Mouse (Mus musculus): ENCODE data around the gene Gpc1. TPM values are rescaled to one million over a fixed set of nuclear protein-coding genes. Genes with fewer than 3 reads are reported as not detected.

Gene Gpc1
- total RNA-seq, 2 experiments from 2014 or later: 78.7 to 81.8 TPM

DNA sequence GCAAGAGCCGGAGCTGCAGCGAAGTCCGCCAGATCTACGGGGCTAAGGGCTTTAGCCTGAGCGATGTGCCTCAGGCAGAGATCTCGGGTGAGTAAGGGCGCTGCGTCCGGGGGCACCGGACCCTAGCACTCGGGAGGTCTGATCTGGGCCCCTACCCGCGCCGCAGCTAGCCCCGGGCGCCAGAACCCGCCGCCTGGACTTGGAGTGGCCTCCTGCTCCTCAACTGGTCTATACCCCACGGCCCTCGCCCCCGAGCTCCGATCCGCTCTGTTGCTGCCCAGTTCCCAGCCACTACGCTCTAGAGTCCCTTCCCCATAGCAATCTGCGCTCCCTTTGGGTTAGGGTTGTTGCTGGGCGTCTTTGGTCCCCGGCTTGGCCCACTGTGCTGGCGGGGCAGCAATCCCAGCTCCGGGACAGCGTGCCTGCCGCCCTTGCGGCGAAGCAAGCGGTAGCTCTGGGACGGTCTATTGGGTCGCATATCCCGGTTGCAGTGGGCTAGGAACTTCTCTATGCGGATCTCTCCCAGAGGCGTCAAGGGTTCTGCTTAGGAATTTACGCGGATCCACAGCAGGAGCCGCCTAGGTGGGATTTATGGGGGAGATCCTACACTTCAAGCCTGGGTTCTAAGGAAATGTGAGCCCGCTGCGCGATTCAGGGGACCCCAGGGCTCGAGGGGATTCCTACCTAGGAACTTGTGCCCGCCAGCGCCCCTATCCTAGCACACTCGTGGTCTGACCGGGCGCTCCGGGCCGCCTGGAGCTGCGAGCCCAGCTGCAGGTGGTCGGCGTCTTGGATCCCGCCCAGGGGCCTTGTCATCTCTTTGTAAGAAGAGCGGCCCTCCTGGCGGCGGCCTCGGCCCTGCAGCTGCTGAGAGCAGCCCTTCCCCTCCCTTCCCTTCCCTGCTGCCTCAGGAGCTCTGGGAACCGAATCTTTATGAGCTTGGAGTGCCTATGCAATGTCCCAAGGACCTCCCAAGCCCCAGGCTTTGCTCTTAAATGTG lies 866 bp downstream of the Gpc1 start:
- peak in 1 of 2 experiments; percentile 52 for DNase-seq (ENCODE audit: low spot score in 2 of 2)

GRCm38 (mm10) chr1:92833987-92834706 lies 2.7 kb downstream of the Gpc1 start:
- intact Hi-C loops (cut with DNase I): loop anchor here (1.0 to 5.0 kb wide), 3 partner anchors 137 to 312 kb away; partner anchors contain the start of gene Otos
- peak; percentile 82 to 83 for DNase-seq (ENCODE audit: low spot score in 2 of 2)

More for the DNA sequence above, 866 bp downstream of the Gpc1 start:
- intact Hi-C loops (cut with DNase I): loop anchor here (5.0 kb wide), 1 partner anchor 310 kb away; no protein-coding TSS in a partner anchor

GRCm38 (mm10) chr1:92837931-92838833 lies 6.7 kb downstream of the Gpc1 start:
- DNase-seq (ENCODE audit: low spot score in 2 of 2): no peak

DNA sequence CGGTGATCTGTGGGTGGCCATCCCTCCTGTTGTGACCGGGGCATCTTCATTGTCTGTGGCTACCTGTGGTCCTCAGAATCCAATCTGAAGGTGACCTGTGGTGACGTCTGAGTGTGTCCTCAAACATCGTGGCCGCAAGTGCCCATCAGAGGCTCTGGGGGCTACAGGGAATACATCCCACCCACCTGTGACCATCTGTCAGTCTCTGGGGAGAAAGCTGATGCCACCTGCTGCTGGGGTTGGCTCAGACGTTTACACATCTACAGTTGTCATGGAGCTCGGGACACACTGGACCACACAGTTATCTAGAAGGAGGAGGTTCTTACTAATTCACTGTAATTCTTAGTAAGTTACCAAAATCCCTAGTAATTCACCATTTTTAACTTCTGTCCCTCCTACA lies 7.8 kb downstream of the Gpc1 start:
- peak in 1 of 2 experiments; percentile 13 for DNase-seq (ENCODE audit: low spot score in 2 of 2)
- intact Hi-C loops (cut with DNase I): no loop called here

More at GRCm38 (mm10) chr1:92837931-92838833, 6.7 kb downstream of the Gpc1 start:
- intact Hi-C loops (cut with DNase I): no loop called here

DNA sequence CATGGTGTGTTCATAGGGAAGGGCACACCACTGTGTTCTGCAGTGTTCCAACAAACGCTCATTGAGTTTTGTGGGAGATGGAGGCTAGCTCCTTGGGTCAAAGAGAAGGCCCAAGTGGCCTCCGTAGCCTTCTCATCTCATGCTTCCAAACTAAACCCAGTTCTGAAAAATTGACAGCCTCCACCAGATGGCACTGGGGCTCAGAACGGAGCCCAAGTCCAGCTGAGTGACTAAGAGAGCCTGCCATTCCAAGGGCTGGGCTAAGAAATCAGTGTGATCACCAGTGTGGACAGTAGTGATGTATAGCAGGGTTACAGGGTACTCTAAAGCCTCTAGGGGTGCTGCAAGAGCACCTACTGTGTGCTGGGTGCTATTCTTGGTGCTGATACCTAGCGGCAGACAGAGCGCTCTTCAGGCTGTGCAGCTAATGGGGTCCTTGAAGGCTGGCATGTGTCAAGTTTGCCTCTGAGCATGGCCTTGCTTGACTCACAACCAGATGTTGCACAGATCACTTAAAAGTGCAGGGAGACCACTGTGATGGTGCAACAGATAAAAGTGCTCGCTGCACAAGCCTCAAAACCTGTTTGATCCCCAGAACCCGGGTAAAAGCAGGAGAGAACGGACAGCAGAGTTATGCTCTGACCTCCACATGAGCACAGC lies 8.9 kb downstream of the Gpc1 start:
- intact Hi-C loops (cut with DNase I): no loop called here
- peak in 1 of 2 experiments; percentile 6 for DNase-seq (ENCODE audit: low spot score in 2 of 2)

- peak in 1 of 2 experiments; percentile 2 for DNase-seq (ENCODE audit: low spot score in 2 of 2)
- intact Hi-C loops (cut with DNase I): no loop called here
Measured at GRCm38 (mm10) chr1:92841427-92841826, 10.0 kb downstream of the Gpc1 start.

- intact Hi-C loops (cut with DNase I): loop anchor here (5.0 kb wide), 1 partner anchor 46 kb away; no protein-coding TSS in a partner anchor
- DNase-seq (ENCODE audit: low spot score in 2 of 2): no peak
Measured at GRCm38 (mm10) chr1:92845889-92846288, 14.4 kb downstream of the Gpc1 start.

GRCm38 (mm10) chr1:92847873-92848839 lies 16.7 kb downstream of the Gpc1 start:
- intact Hi-C loops (cut with DNase I): loop anchor here (5.0 kb wide), 1 partner anchor 44 kb away; no protein-coding TSS in a partner anchor
- DNase-seq (ENCODE audit: low spot score in 2 of 2): peak in 1 of 2 experiments; percentile 46

DNA sequence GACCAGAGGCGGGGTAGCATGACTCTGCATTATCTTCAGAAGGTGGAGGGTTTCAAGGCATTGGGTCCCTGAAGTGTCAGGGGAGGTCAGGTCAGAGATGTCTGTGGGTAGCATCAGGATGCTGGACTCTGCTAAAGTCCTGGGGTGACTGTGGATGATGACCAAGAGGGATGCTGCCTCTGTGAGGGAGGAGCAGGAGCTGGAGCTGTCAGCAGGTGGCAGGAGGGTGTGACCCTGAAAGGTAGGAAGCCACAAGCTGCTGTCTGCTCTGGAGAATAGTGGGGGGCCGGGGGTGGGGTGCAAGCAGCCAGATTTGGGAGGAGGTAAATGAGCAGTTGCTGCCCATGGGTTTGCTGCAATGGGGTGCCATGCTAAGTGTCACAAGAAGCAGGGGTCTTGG lies 18.0 kb downstream of the Gpc1 start:
- intact Hi-C loops (cut with DNase I): loop anchor here (5.0 kb wide), 1 partner anchor 43 kb away; no protein-coding TSS in a partner anchor
- no peak for DNase-seq (ENCODE audit: low spot score in 2 of 2)

DNA sequence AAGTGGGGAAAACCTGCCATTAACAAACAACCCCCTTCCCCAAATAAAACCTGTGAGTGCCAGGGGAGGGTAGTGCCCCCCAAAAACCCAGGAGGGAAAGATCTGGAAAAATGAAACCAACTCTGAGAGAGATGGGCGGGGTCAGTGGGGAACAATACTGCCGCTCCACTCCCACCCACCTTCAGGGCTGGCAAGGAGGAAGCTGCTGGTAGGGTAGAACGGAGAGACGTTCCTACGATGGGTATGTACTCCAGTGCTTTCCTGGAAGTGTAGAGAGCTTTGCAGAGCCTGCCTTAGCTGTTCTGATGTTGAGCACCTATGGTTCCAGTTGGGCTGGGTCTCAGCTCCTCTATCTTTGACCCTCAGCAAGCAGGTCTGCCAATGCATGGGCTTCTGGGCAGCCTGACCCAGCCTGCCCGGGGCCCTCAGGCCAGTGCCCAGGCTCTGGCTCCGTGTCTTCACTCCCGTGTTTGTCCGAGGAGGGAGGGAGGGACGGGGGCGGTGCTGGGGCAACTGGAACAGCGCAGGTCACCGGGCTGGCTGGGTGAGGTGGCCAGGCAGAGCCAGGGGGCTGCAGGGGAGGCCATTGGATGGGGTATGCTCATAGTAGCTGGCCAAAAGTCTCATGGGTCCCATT lies 18.6 kb downstream of the Gpc1 start:
- intact Hi-C loops (cut with DNase I): loop anchor here (5.0 kb wide), 1 partner anchor 42 kb away; no protein-coding TSS in a partner anchor
- no peak for DNase-seq (ENCODE audit: low spot score in 2 of 2)

DNA sequence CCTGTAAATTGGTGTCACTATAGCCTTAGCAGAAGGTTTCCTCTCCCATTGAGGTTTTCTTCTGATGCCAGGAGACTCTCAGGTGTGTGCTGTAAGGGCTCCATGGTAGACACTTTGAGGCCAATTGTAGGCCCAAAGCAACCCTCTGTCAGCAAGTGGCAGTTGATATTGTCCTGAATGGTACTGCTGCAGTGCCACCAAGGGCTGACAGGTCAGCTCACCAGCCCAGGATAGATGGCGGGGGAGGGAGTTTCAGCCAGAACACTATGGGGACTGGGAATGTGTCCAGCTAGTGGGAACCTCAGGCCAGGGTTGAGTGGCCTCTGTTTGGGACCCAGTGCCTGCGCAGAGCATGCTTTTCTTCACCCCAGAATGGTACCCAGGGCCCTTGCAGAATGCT lies 21.0 kb downstream of the Gpc1 start:
- no peak for DNase-seq (ENCODE audit: low spot score in 2 of 2)

GRCm38 (mm10) chr1:92861503-92861902 lies 30.1 kb downstream of the Gpc1 start:
- intact Hi-C loops (cut with DNase I): no loop called here
- no peak for DNase-seq (ENCODE audit: low spot score in 2 of 2)

More for the DNA sequence above, 21.0 kb downstream of the Gpc1 start:
- intact Hi-C loops (cut with DNase I): no loop called here

DNA sequence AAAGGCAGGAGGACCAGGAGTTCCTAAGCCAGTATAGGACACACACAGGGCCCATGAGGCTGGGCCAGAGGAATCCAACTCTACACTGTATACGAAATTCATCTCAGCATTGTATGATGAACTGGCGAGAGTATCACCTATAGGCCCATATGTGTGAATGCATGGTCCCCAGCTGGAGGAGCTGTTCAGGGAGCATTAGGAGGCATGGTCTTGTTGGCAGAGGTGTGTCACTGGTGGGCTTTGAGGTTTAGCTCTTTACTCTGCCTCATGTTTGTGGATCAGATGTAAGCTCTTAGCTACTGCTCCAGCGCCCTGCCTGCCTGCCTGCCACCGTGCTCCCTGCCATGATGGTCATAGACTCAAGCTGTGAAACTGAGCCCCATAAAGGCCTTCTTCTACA lies 31.8 kb downstream of the Gpc1 start:
- intact Hi-C loops (cut with DNase I): no loop called here
- DNase-seq (ENCODE audit: low spot score in 2 of 2): no peak

DNA sequence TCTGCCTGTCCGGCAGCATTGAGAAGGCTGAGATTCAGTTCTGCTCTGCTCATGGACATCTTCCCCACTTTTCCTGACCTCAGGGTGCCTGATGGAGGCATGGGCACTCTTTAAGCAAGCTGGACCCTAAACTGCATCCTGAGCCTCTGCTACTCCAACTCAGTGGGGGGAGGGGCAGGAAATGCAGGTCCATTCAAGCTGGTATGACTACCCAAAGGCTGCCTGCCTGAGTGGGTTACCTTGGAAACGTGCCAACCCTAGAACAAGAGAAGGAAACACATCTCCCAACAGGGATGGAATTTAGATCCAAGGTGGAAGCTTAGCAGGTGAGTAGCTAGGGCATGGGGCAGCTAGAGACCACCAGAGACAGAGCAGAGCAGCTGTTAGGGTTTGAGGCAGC lies 34.7 kb downstream of the Gpc1 start:
- intact Hi-C loops (cut with DNase I): no loop called here
- DNase-seq (ENCODE audit: low spot score in 2 of 2): no peak

GRCm38 (mm10) chr1:92869985-92870384 lies 38.5 kb downstream of the Gpc1 start:
- no peak for DNase-seq (ENCODE audit: low spot score in 2 of 2)
- intact Hi-C loops (cut with DNase I): no loop called here

GRCm38 (mm10) chr1:92872666-92873065 lies 41.2 kb downstream of the Gpc1 start:
- no peak for DNase-seq (ENCODE audit: low spot score in 2 of 2)
- intact Hi-C loops (cut with DNase I): no loop called here

- no peak for DNase-seq (ENCODE audit: low spot score in 2 of 2)
- intact Hi-C loops (cut with DNase I): no loop called here
Measured at GRCm38 (mm10) chr1:92874011-92874410, 42.6 kb downstream of the Gpc1 start.

Data from left cerebral cortex, postnatal 36 days (tissue).